Mouse (Mus musculus) frontal cortex, postnatal 25 days (tissue): ENCODE data around the gene Pde4d.

Source experiments
- DNase-seq, 2 experiments: peaks; one replicate each; pipeline ENCODE4 v3.0.0; 2022; ENCODE audit warnings: low spot score in 2 of 2

Gene Pde4d

GRCm38 (mm10) chr13:108596938-108597337 is 147.2 kb downstream of the Pde4d start:
- no peak for DNase-seq

- no peak for DNase-seq
Measured at GRCm38 (mm10) chr13:108598673-108599072, 148.9 kb downstream of the Pde4d start.

GRCm38 (mm10) chr13:108599186-108599900 is 149.6 kb downstream of the Pde4d start:
- no peak for DNase-seq

- DNase-seq: no peak
Measured at GRCm38 (mm10) chr13:108601021-108601420, 151.3 kb downstream of the Pde4d start.

GRCm38 (mm10) chr13:108603502-108603901 is 153.8 kb downstream of the Pde4d start:
- DNase-seq: no peak

- DNase-seq: no peak
Measured at GRCm38 (mm10) chr13:108604213-108604612, 154.5 kb downstream of the Pde4d start.

GRCm38 (mm10) chr13:108618207-108618606 is 168.5 kb downstream of the Pde4d start:
- no peak for DNase-seq

- no peak for DNase-seq
Measured at GRCm38 (mm10) chr13:108622681-108623080, 172.9 kb downstream of the Pde4d start.

GRCm38 (mm10) chr13:108623929-108624328 is 174.2 kb downstream of the Pde4d start:
- DNase-seq: no peak

GRCm38 (mm10) chr13:108626166-108626565 is 176.4 kb downstream of the Pde4d start:
- DNase-seq: no peak

- no peak for DNase-seq
Measured at GRCm38 (mm10) chr13:108628501-108628900, 178.8 kb downstream of the Pde4d start.

GRCm38 (mm10) chr13:108630576-108630975 is 180.8 kb downstream of the Pde4d start:
- no peak for DNase-seq

- no peak for DNase-seq
Measured at GRCm38 (mm10) chr13:108631222-108631621, 181.5 kb downstream of the Pde4d start.

- no peak for DNase-seq
Measured at GRCm38 (mm10) chr13:108636526-108636925, 186.8 kb downstream of the Pde4d start.

GRCm38 (mm10) chr13:108642259-108642658 is 192.5 kb downstream of the Pde4d start:
- DNase-seq: no peak

GRCm38 (mm10) chr13:108646801-108647200 is 197.1 kb downstream of the Pde4d start:
- no peak for DNase-seq

GRCm38 (mm10) chr13:108647239-108647638 is 197.5 kb downstream of the Pde4d start:
- no peak for DNase-seq

- DNase-seq: no peak
Measured at GRCm38 (mm10) chr13:108654026-108654723, 204.4 kb downstream of the Pde4d start.

- DNase-seq: no peak
Measured at GRCm38 (mm10) chr13:108666579-108666978, 216.8 kb downstream of the Pde4d start.

- no peak for DNase-seq
Measured at GRCm38 (mm10) chr13:108667077-108667476, 217.3 kb downstream of the Pde4d start.

- no peak for DNase-seq
Measured at GRCm38 (mm10) chr13:108677056-108677455, 227.3 kb downstream of the Pde4d start.

- no peak for DNase-seq
Measured at GRCm38 (mm10) chr13:108683018-108683417, 233.3 kb downstream of the Pde4d start.

GRCm38 (mm10) chr13:108685817-108686216 is 236.1 kb downstream of the Pde4d start:
- DNase-seq: no peak
